Mouse (Mus musculus): ENCODE data around the gene Tmem190.
"Not testable (repeated sequence)": the region's sequence is repeated elsewhere in the genome, so short reads cannot be mapped to it uniquely, and the experiment has no call there.

Gene Tmem190

GRCm38 (mm10) chr7:4813105-4813791 is 30.5 kb downstream of the Tmem190 start:
- DNase-seq (ENCODE audit: low read depth, low spot score): no peak

DNA sequence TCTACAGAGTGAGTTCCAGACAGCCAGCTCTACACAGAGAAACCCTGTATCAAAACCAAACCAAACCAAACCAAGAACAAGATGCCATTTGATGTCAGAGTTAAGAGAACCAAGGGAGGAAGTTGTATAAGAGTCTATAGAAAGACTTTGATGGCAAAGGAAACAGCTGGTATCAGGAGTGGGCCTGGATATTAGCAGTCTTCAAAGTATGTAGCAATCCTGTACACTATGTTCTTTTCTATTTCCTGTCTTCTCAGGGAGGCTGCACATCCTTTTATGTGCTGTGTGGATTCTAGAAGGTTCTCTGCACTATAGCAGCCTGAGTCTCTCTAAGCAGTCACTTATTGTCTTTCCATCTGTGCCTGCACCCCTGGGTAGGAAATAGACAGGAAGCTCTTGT is 33.8 kb downstream of the Tmem190 start:
- DNase-seq (ENCODE audit: low read depth, low spot score): no peak

DNA sequence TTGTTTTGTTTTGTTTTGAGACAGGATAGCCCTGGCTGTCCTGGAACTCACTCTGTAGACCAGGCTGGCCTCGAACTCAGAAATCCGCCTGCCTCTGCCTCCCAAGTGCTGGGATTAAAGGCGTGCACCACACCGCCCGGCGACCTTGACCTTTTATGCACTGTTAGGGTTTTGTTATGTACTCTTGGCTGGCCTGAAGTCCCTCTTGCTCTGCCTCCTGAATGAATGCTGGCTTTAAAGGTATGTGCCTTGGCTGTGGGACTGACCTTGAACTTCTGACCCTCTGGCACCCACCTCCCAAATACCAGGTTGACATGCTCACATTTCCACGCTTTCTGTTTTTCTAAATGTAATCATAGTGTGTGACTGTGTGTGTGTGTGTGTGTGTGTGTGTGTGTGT is 38.2 kb downstream of the Tmem190 start:
- not testable (repeated sequence) for DNase-seq (ENCODE audit: low read depth, low spot score)

DNA sequence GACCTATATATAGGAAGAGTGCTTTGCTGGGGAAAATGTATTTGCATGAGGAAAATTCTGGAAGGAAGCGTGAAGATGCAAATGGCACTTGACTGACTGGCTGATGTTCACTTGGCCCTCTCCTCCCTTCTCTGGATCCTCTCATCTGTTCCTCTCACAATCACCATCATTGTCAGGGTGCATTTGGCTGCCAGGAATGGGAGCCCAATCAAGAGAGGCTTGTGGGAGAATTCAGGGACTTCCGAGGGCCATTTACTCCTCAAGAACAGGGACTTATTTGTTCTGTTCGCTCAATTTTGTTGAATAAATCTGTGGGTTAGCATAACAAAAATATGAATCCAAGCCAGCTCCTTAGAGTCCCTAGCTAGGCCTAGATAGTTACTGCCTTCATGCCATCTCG is 39.0 kb downstream of the Tmem190 start:
- no peak for DNase-seq (ENCODE audit: low read depth, low spot score)

DNA sequence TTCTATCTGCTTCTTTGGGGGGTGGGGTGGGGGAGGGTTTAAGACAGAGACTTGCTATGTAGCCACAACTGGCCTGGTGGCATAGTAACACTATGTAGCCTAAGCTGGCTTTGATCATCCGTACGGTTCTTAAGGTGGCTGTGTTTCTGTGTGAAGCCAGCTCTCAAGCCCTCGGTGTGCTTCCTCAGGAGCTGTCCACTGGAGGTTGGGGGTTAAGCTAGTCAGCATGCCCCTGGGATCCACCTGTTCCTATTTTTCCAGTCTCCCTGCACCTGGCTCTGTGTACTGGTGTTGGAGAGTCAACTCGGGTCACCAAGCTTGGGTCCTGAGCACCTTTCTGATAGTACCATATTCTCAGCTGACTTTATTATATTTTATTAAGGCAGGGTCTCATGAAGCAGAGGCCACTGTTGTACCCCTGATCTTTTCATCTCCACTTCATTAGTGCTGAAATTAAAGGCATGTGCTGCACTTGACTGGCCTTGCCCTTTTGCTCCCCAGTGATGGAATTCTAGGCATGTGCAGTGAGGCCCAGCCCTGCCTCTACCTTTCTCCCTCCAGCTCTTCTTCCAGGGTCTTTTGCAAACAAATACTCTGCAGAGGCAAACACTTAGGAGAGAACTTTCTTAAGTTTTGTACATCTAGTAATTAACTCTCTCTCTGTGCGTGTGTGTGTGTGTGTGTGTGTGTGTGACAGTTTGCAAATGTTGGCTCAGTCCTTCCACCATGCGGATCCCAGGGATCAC is 39.6 kb downstream of the Tmem190 start:
- DNase-seq (ENCODE audit: low read depth, low spot score): no peak

DNA sequence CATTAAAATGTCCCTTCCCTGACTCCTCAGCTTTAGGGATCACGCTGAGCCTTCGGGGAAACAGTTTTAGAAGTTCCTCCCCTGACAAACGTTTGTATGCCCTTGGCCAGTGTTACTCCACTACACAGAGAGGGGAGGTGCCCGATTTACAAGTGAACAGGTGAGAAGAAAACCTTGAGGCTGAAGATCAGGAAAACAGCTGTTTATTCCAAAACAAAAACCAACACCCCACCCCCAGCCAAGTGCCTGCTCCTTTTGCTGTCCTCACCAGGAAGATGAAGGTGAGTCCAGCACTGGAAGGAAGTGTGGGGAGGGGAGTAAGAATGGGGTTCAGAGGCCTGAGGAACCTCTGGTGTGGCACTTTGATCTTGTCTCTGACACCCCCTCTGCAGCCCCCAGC is 42.6 kb downstream of the Tmem190 start:
- DNase-seq (ENCODE audit: low read depth, low spot score): no peak

DNA sequence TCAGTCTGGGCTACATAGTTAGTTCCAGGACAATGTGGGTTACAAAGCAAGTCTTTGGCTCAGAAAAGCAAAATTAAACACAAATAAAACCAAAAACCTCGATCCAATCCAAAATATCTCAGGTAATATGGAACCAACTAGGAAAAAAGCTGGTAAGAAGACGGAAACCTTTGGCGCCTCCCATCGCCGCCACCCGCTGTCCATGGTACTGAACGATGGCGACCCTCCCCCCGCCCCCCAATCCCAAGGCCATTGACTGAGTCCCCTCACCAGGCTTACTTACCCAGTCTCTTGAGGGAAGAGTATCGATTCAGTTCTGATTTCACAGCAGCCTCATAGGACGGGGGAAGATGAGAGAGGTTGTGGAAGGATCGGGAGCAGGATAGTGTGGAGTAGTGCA is 47.7 kb downstream of the Tmem190 start:
- DNase-seq (ENCODE audit: low read depth, low spot score): no peak

All from brain, embryonic 18.5 days (tissue).